Mouse (Mus musculus): ENCODE results near the gene Rapgef2. TPM values are rescaled to one million over a fixed set of nuclear protein-coding genes. Genes with fewer than 3 reads are reported as not detected.

Rapgef2 gene
- polyA plus RNA-seq, 1 experiment: 24.0 TPM

GRCm38 (mm10) chr3:79121391-79121790, 164.9 kb downstream of the Rapgef2 start:
- DNase-seq (ENCODE audit: low read depth): no peak
- TF ChIP-seq POLR2A (IDR thresholded peaks at IDR 0.05; ENCODE audit: borderline replicate concordance, extremely low read depth, insufficient read depth, insufficient read length, poor library complexity, severe bottlenecking): no peak
- no peak for TF ChIP-seq CTCF (IDR thresholded peaks at IDR 0.05; ENCODE audit: borderline replicate concordance, extremely low read depth, insufficient read depth, insufficient read length)

DNA sequence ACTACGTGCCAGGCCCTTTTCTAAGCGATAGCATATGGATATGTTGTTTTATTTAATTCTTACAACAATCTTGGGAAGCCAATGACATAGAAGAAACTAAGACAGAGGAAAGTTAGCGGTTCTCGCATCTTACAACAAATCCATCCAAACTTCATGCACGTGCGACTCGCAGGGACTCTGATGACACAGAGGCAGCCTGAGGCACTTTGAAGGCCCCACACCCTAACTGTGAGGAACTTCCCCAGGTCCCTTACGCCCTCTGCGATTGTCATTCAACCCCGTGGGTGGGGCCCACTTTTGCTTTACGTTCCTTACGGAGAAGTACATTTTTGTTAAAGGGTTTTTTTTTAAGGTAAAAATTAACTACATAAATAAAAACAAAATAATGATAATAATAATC, 166.3 kb downstream of the Rapgef2 start:
- no peak for DNase-seq (ENCODE audit: low read depth)
- no peak for TF ChIP-seq CTCF (IDR thresholded peaks at IDR 0.05; ENCODE audit: borderline replicate concordance, extremely low read depth, insufficient read depth, insufficient read length)
- no peak for TF ChIP-seq POLR2A (IDR thresholded peaks at IDR 0.05; ENCODE audit: borderline replicate concordance, extremely low read depth, insufficient read depth, insufficient read length, poor library complexity, severe bottlenecking)

DNA sequence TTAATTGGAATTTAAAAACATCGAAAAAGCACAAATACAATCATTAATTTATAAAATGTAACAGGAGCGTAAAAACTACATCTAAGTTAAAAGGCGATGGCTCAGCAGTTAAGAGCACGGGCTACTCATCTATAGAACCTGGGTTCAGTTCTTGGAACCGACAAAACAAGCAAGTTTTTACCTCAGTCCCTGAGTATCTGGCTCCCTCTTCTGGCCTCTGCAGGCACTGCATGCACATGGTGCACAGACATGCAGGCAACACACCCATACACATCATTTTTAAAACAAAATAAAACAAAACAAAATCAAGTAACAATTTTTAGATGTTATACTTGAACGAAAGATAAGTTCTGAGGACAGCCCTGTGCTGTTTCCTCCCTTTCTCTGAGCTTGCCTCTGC, 176.2 kb downstream of the Rapgef2 start:
- no peak for DNase-seq (ENCODE audit: low read depth)
- TF ChIP-seq CTCF (IDR thresholded peaks at IDR 0.05; ENCODE audit: borderline replicate concordance, extremely low read depth, insufficient read depth, insufficient read length) (peak; percentile 34; the same call in 1 of the 2 replicates), POLR2A (IDR thresholded peaks at IDR 0.05; ENCODE audit: borderline replicate concordance, extremely low read depth, insufficient read depth, insufficient read length, poor library complexity, severe bottlenecking) (no peak)

- TF ChIP-seq CTCF (IDR thresholded peaks at IDR 0.05; ENCODE audit: borderline replicate concordance, extremely low read depth, insufficient read depth, insufficient read length) (no peak), POLR2A (IDR thresholded peaks at IDR 0.05; ENCODE audit: borderline replicate concordance, extremely low read depth, insufficient read depth, insufficient read length, poor library complexity, severe bottlenecking) (no peak)
- no peak for DNase-seq (ENCODE audit: low read depth)
Measured at GRCm38 (mm10) chr3:79108246-79108645, 178.1 kb downstream of the Rapgef2 start.

GRCm38 (mm10) chr3:79106360-79106759, 180.0 kb downstream of the Rapgef2 start:
- TF ChIP-seq CTCF (IDR thresholded peaks at IDR 0.05; ENCODE audit: borderline replicate concordance, extremely low read depth, insufficient read depth, insufficient read length) (no peak), POLR2A (IDR thresholded peaks at IDR 0.05; ENCODE audit: borderline replicate concordance, extremely low read depth, insufficient read depth, insufficient read length, poor library complexity, severe bottlenecking) (no peak)
- DNase-seq (ENCODE audit: low read depth): no peak

- no peak for TF ChIP-seq CTCF (IDR thresholded peaks at IDR 0.05; ENCODE audit: borderline replicate concordance, extremely low read depth, insufficient read depth, insufficient read length)
- TF ChIP-seq POLR2A (IDR thresholded peaks at IDR 0.05; ENCODE audit: borderline replicate concordance, extremely low read depth, insufficient read depth, insufficient read length, poor library complexity, severe bottlenecking): no peak
- no peak for DNase-seq (ENCODE audit: low read depth)
Measured at GRCm38 (mm10) chr3:79103604-79104003, 182.7 kb downstream of the Rapgef2 start.

DNA sequence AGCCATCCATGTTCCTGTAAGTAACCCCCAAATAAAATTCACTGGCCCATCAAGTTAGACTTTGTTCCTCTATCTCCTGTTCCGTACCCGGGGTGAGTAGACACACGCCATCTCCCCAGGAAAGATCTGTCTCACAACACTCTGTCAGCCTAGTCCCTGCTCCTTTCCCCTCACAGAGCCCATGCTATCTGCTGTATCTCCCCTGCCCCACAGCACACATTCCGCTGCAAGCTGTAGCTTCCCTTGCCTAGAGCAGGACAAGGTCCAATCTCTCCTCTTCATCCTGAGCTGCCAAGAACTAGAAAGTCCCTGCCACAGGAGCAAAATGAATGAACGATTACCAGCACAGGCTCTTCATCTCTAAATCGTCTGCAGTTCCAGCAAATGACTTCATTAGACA, 184.6 kb downstream of the Rapgef2 start:
- DNase-seq (ENCODE audit: low read depth): no peak
- TF ChIP-seq POLR2A (IDR thresholded peaks at IDR 0.05; ENCODE audit: borderline replicate concordance, extremely low read depth, insufficient read depth, insufficient read length, poor library complexity, severe bottlenecking): no peak
- no peak for TF ChIP-seq CTCF (IDR thresholded peaks at IDR 0.05; ENCODE audit: borderline replicate concordance, extremely low read depth, insufficient read depth, insufficient read length)

DNA sequence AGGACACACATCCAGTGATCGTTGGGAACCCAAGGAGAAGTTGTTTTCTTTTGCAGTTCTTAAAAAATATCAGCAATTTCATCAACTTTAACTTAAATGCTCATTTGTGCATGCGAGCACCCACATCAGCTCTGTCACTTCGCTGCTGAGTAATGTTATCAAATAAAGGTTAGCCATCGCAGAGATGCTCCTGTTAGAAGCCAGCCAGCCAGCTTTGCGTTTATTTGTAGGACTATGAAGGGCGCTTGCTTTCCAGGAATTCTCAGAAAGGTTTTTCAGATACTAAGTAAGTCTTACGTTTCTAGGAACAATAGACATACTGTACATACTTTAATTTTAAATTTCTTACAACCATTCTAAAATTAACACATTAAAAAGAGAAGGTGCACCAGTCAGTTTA, 185.5 kb downstream of the Rapgef2 start:
- no peak for TF ChIP-seq POLR2A (IDR thresholded peaks at IDR 0.05; ENCODE audit: borderline replicate concordance, extremely low read depth, insufficient read depth, insufficient read length, poor library complexity, severe bottlenecking)
- TF ChIP-seq CTCF (IDR thresholded peaks at IDR 0.05; ENCODE audit: borderline replicate concordance, extremely low read depth, insufficient read depth, insufficient read length): no peak
- DNase-seq (ENCODE audit: low read depth): no peak

DNA sequence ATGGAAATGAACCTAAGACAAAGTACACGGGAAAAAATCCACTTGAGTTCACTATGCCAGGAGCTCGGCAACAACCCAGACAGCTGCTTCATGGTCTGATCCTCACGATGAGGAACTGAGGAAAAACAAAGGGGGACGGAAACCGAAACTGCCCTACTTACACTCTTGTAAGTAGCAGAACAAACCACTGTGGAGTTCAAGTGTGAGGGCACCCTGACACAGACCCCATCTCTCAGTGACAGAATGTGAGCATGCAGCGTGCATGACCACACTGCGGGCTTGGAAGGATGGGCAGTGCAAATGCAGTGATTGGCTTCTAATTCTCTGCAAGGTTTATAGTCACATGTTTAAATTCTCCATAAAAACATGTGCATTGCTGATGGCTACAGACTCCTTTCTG, 197.2 kb downstream of the Rapgef2 start:
- TF ChIP-seq POLR2A (IDR thresholded peaks at IDR 0.05; ENCODE audit: borderline replicate concordance, extremely low read depth, insufficient read depth, insufficient read length, poor library complexity, severe bottlenecking): no peak
- no peak for TF ChIP-seq CTCF (IDR thresholded peaks at IDR 0.05; ENCODE audit: borderline replicate concordance, extremely low read depth, insufficient read depth, insufficient read length)
- no peak for DNase-seq (ENCODE audit: low read depth)

DNA sequence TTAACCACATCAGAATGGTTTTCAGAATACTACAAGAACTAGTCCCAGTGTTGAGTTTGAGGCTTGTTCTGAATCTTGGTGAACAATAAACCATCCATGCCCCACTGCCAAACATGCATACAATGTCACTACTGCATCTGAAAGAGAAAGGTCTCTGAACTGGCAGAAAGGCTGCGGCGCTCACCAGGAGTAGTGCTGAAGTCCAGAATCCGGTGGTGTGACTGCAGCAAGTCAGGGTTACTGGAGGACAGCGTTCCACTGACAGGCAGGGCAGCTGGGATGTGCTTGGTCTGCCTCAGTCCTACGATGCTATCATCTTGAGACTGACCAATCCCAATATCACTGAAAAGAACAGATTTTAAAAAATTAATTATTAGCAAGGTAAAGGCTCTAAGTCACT, 197.9 kb downstream of the Rapgef2 start:
- no peak for TF ChIP-seq POLR2A (IDR thresholded peaks at IDR 0.05; ENCODE audit: borderline replicate concordance, extremely low read depth, insufficient read depth, insufficient read length, poor library complexity, severe bottlenecking)
- no peak for TF ChIP-seq CTCF (IDR thresholded peaks at IDR 0.05; ENCODE audit: borderline replicate concordance, extremely low read depth, insufficient read depth, insufficient read length)
- DNase-seq (ENCODE audit: low read depth): no peak

GRCm38 (mm10) chr3:79086282-79086681, 200.0 kb downstream of the Rapgef2 start:
- no peak for DNase-seq (ENCODE audit: low read depth)
- TF ChIP-seq POLR2A (IDR thresholded peaks at IDR 0.05; ENCODE audit: borderline replicate concordance, extremely low read depth, insufficient read depth, insufficient read length, poor library complexity, severe bottlenecking) (no peak), CTCF (IDR thresholded peaks at IDR 0.05; ENCODE audit: borderline replicate concordance, extremely low read depth, insufficient read depth, insufficient read length) (no peak)

DNA sequence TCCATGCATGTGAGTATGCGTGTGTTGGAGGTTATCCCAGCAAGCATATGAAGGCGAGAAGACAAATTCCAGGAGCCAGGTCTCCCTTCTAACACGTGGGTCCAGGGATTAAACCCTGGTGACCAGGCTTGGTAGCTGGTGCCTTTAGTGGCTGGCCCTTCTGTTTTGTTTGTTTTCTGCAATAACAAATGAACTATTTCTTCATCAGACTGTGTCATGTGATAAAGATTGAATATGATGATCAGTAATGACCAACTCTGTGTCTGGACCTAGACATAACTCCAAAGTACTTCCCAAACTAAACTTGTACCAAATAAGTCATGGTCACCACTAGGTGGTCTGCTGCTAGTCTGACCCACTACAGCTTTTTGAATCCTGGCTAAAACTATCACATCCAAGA, 202.4 kb downstream of the Rapgef2 start:
- no peak for TF ChIP-seq POLR2A (IDR thresholded peaks at IDR 0.05; ENCODE audit: borderline replicate concordance, extremely low read depth, insufficient read depth, insufficient read length, poor library complexity, severe bottlenecking)
- no peak for TF ChIP-seq CTCF (IDR thresholded peaks at IDR 0.05; ENCODE audit: borderline replicate concordance, extremely low read depth, insufficient read depth, insufficient read length)
- DNase-seq (ENCODE audit: low read depth): no peak

All from brain, embryonic 14.5 days (tissue).